Mouse (Mus musculus) embryonic facial prominence, embryonic 14.5 days (tissue): ENCODE data around the gene Scn11a. TPM values are rescaled to one million over a fixed set of nuclear protein-coding genes. Genes with fewer than 3 reads are reported as not detected.

Experiments
- ATAC-seq: fragments of 200-750 bp; cut with Nextera tagmentation; 2 replicates; pipeline ENCODE4 v1.8.0; 2017; ENCODE audit warnings: low read depth, moderate number of reproducible peaks, moderate TSS enrichment
- DNase-seq: peaks from one replicate; pipeline ENCODE4 v3.0.0-alpha.2; 2015; ENCODE audit warnings: low spot score
- H3K27ac ChIP-seq: fragments of 300-500 bp; sonication (generic); replicated peaks from 2 replicates; pipeline ENCODE4 v1.5.1; 2014; ENCODE audit warnings: low read depth, mild to moderate bottlenecking, low read length, moderate library complexity
- H3K27me3 ChIP-seq: fragments of 300-500 bp; sonication (generic); replicated peaks from 2 replicates; pipeline ENCODE4 v1.6.1; 2014; ENCODE audit warnings: low read length; ENCODE audit not compliant: control insufficient read depth, insufficient read depth
- H3K36me3 ChIP-seq: fragments of 300-500 bp; sonication (generic); 2 replicates; pipeline ENCODE4 v1.6.1; 2014; ENCODE audit warnings: low read length, mixed read lengths; ENCODE audit not compliant: control insufficient read depth, insufficient read depth
- H3K4me1 ChIP-seq: fragments of 300-500 bp; sonication (generic); 2 replicates; pipeline ENCODE4 v1.6.1; 2014; ENCODE audit warnings: antibody characterized with exemption, low read length; ENCODE audit not compliant: control insufficient read depth, insufficient read depth
- H3K4me2 ChIP-seq: fragments of 300-500 bp; sonication (generic); 2 replicates; pipeline ENCODE4 v1.6.1; 2014; ENCODE audit warnings: low read depth, mild to moderate bottlenecking, low read length, moderate library complexity, mixed read lengths
- H3K4me3 ChIP-seq: fragments of 300-500 bp; sonication (generic); 2 replicates; pipeline ENCODE4 v1.5.1; 2014; ENCODE audit warnings: low read depth, mild to moderate bottlenecking, low read length
- H3K9ac ChIP-seq: fragments of 300-500 bp; sonication (generic); 2 replicates; pipeline ENCODE4 v1.6.1; 2014; ENCODE audit warnings: low read depth, mild to moderate bottlenecking, low read length, moderate library complexity, mixed read lengths
- H3K9me3 ChIP-seq: fragments of 300-500 bp; sonication (generic); 2 replicates; pipeline ENCODE4 v1.6.1; 2016; ENCODE audit warnings: low read length; ENCODE audit not compliant: control insufficient read depth
- WGBS: fragments of 180-500 bp; shearing (Covaris S2); extraction: QIAGEN DNeasy Blood & Tissue Kit; methylation state at CpG from one replicate; pipeline ENCODE4 v1.1.7; 2014; 5-methylcytosine and 5-hydroxymethylcytosine counted together
- polyA plus RNA-seq: library from polyadenylated mRNA; unstranded; fragments of >200 nt; fragmentation: Nextera tagmentation; extraction: Ambion mirVana; gene quantifications from 2 replicates; pipeline ENCODE4 v1.2.1, GENCODE M21; 2014

Scn11a gene
- polyA plus RNA-seq, 1 experiment from 2014 or later = 0.89 TPM

GRCm38 (mm10) chr9:119741101-119741786, 84.0 kb downstream of the Scn11a start:
- no peaks in the 10 kb centered on the region for H3K27me3 ChIP-seq
- no peak overlapping the region for H3K27ac ChIP-seq
- no peak overlapping the region for H3K4me2 ChIP-seq
- H3K4me3 ChIP-seq = no peak overlapping the region
- H3K9me3 ChIP-seq = no peaks in the 10 kb centered on the region
- H3K9ac ChIP-seq = no peak overlapping the region
- ATAC-seq = no peak
- no peaks in the 10 kb centered on the region for H3K4me1 ChIP-seq
- DNase-seq = no peak
- no peaks in the 10 kb centered on the region for H3K36me3 ChIP-seq
- WGBS = 31% methylated on average over 5 of the region's 5 CpGs

- Histone ChIP-seq H3K4me1 (no peaks in the 10 kb centered on the region), H3K9me3 (no peaks in the 10 kb centered on the region), H3K4me2 (no peak overlapping the region), H3K4me3 (no peak overlapping the region), H3K9ac (no peak overlapping the region), H3K27ac (no peak overlapping the region), H3K36me3 (no peaks in the 10 kb centered on the region), H3K27me3 (no peaks in the 10 kb centered on the region)
- ATAC-seq (no peak), DNase-seq (no peak)
- 84% methylated on average over 11 of the region's 11 CpGs for WGBS
Observed at GRCm38 (mm10) chr9:119728412-119729097, 96.7 kb downstream of the Scn11a start.

- H3K4me2 ChIP-seq = no peak overlapping the region
- H3K27me3 ChIP-seq = no peaks in the 10 kb centered on the region
- H3K9me3 ChIP-seq = no peaks in the 10 kb centered on the region
- H3K4me1 ChIP-seq = no peaks in the 10 kb centered on the region
- no peaks in the 10 kb centered on the region for H3K36me3 ChIP-seq
- H3K9ac ChIP-seq = no peak overlapping the region
- WGBS = 82% methylated on average over 4 of the region's 4 CpGs
- H3K4me3 ChIP-seq = no peak overlapping the region
- DNase-seq (no peak), ATAC-seq (no peak)
- no peak overlapping the region for H3K27ac ChIP-seq
Observed at GRCm38 (mm10) chr9:119726990-119727389, 98.3 kb downstream of the Scn11a start.

- no peak for DNase-seq
- Histone ChIP-seq H3K4me2 (no peak overlapping the region), H3K27me3 (no peaks in the 10 kb centered on the region), H3K9me3 (no peaks in the 10 kb centered on the region), H3K27ac (no peak overlapping the region), H3K9ac (no peak overlapping the region), H3K36me3 (no peaks in the 10 kb centered on the region), H3K4me1 (no peaks in the 10 kb centered on the region), H3K4me3 (no peak overlapping the region)
- WGBS = 68% methylated on average over 6 of the region's 6 CpGs
- ATAC-seq = no peak
Observed at GRCm38 (mm10) chr9:119725293-119725862, 99.9 kb downstream of the Scn11a start.

GRCm38 (mm10) chr9:119719222-119719621, 106.0 kb downstream of the Scn11a start, which contains the start of gene Scn10a:
Gene Scn10a (minus strand): TSS chr9:119719322.
- no peak for ATAC-seq
- no peaks in the 10 kb centered on the region for H3K9me3 ChIP-seq
- H3K4me1 ChIP-seq = no peaks in the 10 kb centered on the region
- no peaks in the 10 kb centered on the region for H3K36me3 ChIP-seq
- H3K27me3 ChIP-seq = no peaks in the 10 kb centered on the region
- 74% methylated on average over 11 of the region's 11 CpGs for WGBS
- no peak for DNase-seq
- no peak within 1 kb of the TSS for H3K4me3 ChIP-seq
- H3K9ac ChIP-seq = no peak within 1 kb of the TSS
- no peak within 1 kb of the TSS for H3K4me2 ChIP-seq
- no peak within 1 kb of the TSS for H3K27ac ChIP-seq

- Histone ChIP-seq H3K9me3 (no peaks in the 10 kb centered on the region), H3K4me2 (no peak overlapping the region), H3K4me1 (no peaks in the 10 kb centered on the region), H3K4me3 (no peak overlapping the region), H3K27ac (no peak overlapping the region), H3K9ac (no peak overlapping the region), H3K27me3 (no peaks in the 10 kb centered on the region), H3K36me3 (no peaks in the 10 kb centered on the region)
- DNase-seq (peak; percentile 91), ATAC-seq (peak; percentile 50; the same call in 1 of the 2 replicates)
- WGBS = 9% methylated on average over 6 of the region's 6 CpGs
Observed at GRCm38 (mm10) chr9:119706700-119707099, 118.6 kb downstream of the Scn11a start.

Other genes with a start within 250 kb of the Scn11a start
- 0.51 and 0.67 TPM in 2 replicates for gene Scn5a, start 246.4 kb downstream of the Scn11a start, polyA plus RNA-seq
- 1.8 and 2.5 TPM in 2 replicates for gene Scn10a, start 106.1 kb downstream of the Scn11a start, polyA plus RNA-seq
- 46.5 and 50.2 TPM in 2 replicates for gene Wdr48, start 69.4 kb upstream of the Scn11a start, polyA plus RNA-seq
- 29.9 and 32.4 TPM in 2 replicates for gene Gorasp1, start 112.1 kb upstream of the Scn11a start, polyA plus RNA-seq
- gene Ttc21a, start 112.2 kb upstream of the Scn11a start, polyA plus RNA-seq = 0.52 and 0.72 TPM in 2 replicates
- 1.7 and 2.4 TPM in 2 replicates for gene Csrnp1, start 159.2 kb upstream of the Scn11a start, polyA plus RNA-seq
- gene Xirp1, start 198.1 kb upstream of the Scn11a start, polyA plus RNA-seq = 4.9 and 8.0 TPM in 2 replicates
- 9.8 and 11.3 TPM in 2 replicates for gene Cx3cr1, start 244.4 kb upstream of the Scn11a start, polyA plus RNA-seq